Mouse (Mus musculus): ENCODE measurements around the gene Hyal2. TPM values are rescaled to one million over a fixed set of nuclear protein-coding genes. Genes with fewer than 3 reads are reported as not detected.
A peak's percentile ranks its signal among the peaks of the same experiment; 100 is the strongest.
"Not testable (repeated sequence)": the region's sequence is repeated elsewhere in the genome, so short reads cannot be mapped to it uniquely, and the experiment has no call there.

The Hyal2 gene
- total RNA-seq, 2 experiments from 2014 or later = 8.3 to 23.6 TPM

- no peak for ATAC-seq (replicated peaks; ENCODE audit: low FRiP score, low TSS enrichment, poor library complexity, severe bottlenecking)
Observed at GRCm38 (mm10) chr9:107544729-107545128, 23.0 kb upstream of the Hyal2 start.

- ATAC-seq (replicated peaks; ENCODE audit: low FRiP score, low TSS enrichment, poor library complexity, severe bottlenecking) = no peak
Observed at GRCm38 (mm10) chr9:107545199-107545598, 22.5 kb upstream of the Hyal2 start.

- ATAC-seq (replicated peaks; ENCODE audit: low FRiP score, low TSS enrichment, poor library complexity, severe bottlenecking) = no peak
Observed at GRCm38 (mm10) chr9:107545602-107546001, 22.1 kb upstream of the Hyal2 start.

- ATAC-seq (replicated peaks; ENCODE audit: low FRiP score, low TSS enrichment, poor library complexity, severe bottlenecking) = peak; percentile 65
Observed at GRCm38 (mm10) chr9:107547026-107547425, 20.7 kb upstream of the Hyal2 start, which contains the start of gene Zmynd10. Gene Zmynd10, plus strand, starts transcription at chr9:107547298.

- no peak for ATAC-seq (replicated peaks; ENCODE audit: low FRiP score, low TSS enrichment, poor library complexity, severe bottlenecking)
Observed at GRCm38 (mm10) chr9:107547957-107548356, 19.8 kb upstream of the Hyal2 start.

GRCm38 (mm10) chr9:107548820-107549219, 18.9 kb upstream of the Hyal2 start:
- no peak for ATAC-seq (replicated peaks; ENCODE audit: low FRiP score, low TSS enrichment, poor library complexity, severe bottlenecking)

- no peak for ATAC-seq (replicated peaks; ENCODE audit: low FRiP score, low TSS enrichment, poor library complexity, severe bottlenecking)
Observed at GRCm38 (mm10) chr9:107549297-107550074, 18.3 kb upstream of the Hyal2 start.

GRCm38 (mm10) chr9:107550491-107551116, 17.1 kb upstream of the Hyal2 start:
- no peak for ATAC-seq (replicated peaks; ENCODE audit: low FRiP score, low TSS enrichment, poor library complexity, severe bottlenecking)

GRCm38 (mm10) chr9:107551117-107551889, 16.4 kb upstream of the Hyal2 start, which contains the start of gene Rassf1:
Gene Rassf1, plus strand, starts transcription at chr9:107551555.
- ATAC-seq (replicated peaks; ENCODE audit: low FRiP score, low TSS enrichment, poor library complexity, severe bottlenecking) = peak; percentile 16; the same call in 1 of the 2 replicates

GRCm38 (mm10) chr9:107551890-107552355, 15.8 kb upstream of the Hyal2 start:
- no peak for ATAC-seq (replicated peaks; ENCODE audit: low FRiP score, low TSS enrichment, poor library complexity, severe bottlenecking)

- no peak for ATAC-seq (replicated peaks; ENCODE audit: low FRiP score, low TSS enrichment, poor library complexity, severe bottlenecking)
Observed at GRCm38 (mm10) chr9:107552690-107553393, 14.9 kb upstream of the Hyal2 start.

- ATAC-seq (replicated peaks; ENCODE audit: low FRiP score, low TSS enrichment, poor library complexity, severe bottlenecking) = no peak
Observed at GRCm38 (mm10) chr9:107553541-107554318, 14.0 kb upstream of the Hyal2 start.

- ATAC-seq (replicated peaks; ENCODE audit: low FRiP score, low TSS enrichment, poor library complexity, severe bottlenecking) = peak; percentile 86
Observed at GRCm38 (mm10) chr9:107554319-107554825, 13.4 kb upstream of the Hyal2 start.

GRCm38 (mm10) chr9:107555031-107555457, 12.7 kb upstream of the Hyal2 start:
- ATAC-seq (replicated peaks; ENCODE audit: low FRiP score, low TSS enrichment, poor library complexity, severe bottlenecking) = peak; percentile 3; the same call in 1 of the 2 replicates

- no peak for ATAC-seq (replicated peaks; ENCODE audit: low FRiP score, low TSS enrichment, poor library complexity, severe bottlenecking)
Observed at GRCm38 (mm10) chr9:107555701-107556100, 12.0 kb upstream of the Hyal2 start.

- no peak for ATAC-seq (replicated peaks; ENCODE audit: low FRiP score, low TSS enrichment, poor library complexity, severe bottlenecking)
Observed at GRCm38 (mm10) chr9:107556346-107556745, 11.4 kb upstream of the Hyal2 start.

- ATAC-seq (replicated peaks; ENCODE audit: low FRiP score, low TSS enrichment, poor library complexity, severe bottlenecking) = peak; percentile 91
Observed at GRCm38 (mm10) chr9:107563029-107563581, 4.6 kb upstream of the Hyal2 start, which contains the start of gene Tusc2. Gene Tusc2, plus strand, starts transcription at chr9:107563255.

GRCm38 (mm10) chr9:107565556-107565955, 2.2 kb upstream of the Hyal2 start:
- ATAC-seq (replicated peaks; ENCODE audit: low FRiP score, low TSS enrichment, poor library complexity, severe bottlenecking) = not testable (repeated sequence)

Data from megakaryocyte-erythroid progenitor cell, adult 5-6 weeks (primary cell).